Mouse (Mus musculus): ENCODE results near the gene Bicd2. TPM values are rescaled to one million over a fixed set of nuclear protein-coding genes. Genes with fewer than 3 reads are reported as not detected.

The Bicd2 gene
- polyA plus RNA-seq, 1 experiment from 2014 or later: 59.8 TPM

DNA sequence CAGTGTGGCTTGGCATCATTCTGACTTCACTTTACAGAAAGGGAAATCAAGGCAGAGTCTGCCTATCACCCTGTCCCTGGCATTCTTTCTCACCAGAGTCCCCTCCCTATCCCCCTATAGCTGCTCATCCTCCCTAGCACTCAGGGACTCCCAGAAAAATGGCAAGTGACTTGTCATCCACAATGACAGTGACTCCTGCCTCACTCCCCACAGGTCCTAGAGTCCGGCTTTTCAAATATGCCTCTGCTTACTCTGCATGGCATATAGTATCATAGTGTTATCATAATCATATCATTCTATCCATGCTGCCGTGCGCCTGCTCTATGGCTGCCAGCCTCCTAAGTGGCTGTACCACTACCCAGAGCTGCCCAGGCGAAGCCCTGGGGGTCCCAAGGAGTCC lies 33.2 kb upstream of the Bicd2 start:
- no peaks in the 10 kb centered on the region for H3K27me3 ChIP-seq (ENCODE audit: control insufficient read depth, insufficient read depth, low read length)
- WGBS: 85% methylated on average over 4 of the region's 4 CpGs
- H3K36me3 ChIP-seq (ENCODE audit: control insufficient read depth, insufficient read depth): no peaks in the 10 kb centered on the region
- H3K9me3 ChIP-seq (replicated peaks; ENCODE audit: control insufficient read depth, low read length): no peaks in the 10 kb centered on the region
- H3K9ac ChIP-seq (ENCODE audit: low read length): no peak overlapping the region
- peak overlapping the region; percentile 23 for H3K4me3 ChIP-seq (ENCODE audit: low read length)
- peaks cover 17% of the 10 kb centered on the region for H3K4me1 ChIP-seq (ENCODE audit: control insufficient read depth, insufficient read depth, low read length)
- H3K27ac ChIP-seq (ENCODE audit: low read length): peak overlapping the region; percentile 82
- peak overlapping the region; percentile 53 for H3K4me2 ChIP-seq (ENCODE audit: low read depth, low read length)
- ATAC-seq (replicated peaks; ENCODE audit: extremely low read depth, insufficient read depth, low FRiP score): no peak

DNA sequence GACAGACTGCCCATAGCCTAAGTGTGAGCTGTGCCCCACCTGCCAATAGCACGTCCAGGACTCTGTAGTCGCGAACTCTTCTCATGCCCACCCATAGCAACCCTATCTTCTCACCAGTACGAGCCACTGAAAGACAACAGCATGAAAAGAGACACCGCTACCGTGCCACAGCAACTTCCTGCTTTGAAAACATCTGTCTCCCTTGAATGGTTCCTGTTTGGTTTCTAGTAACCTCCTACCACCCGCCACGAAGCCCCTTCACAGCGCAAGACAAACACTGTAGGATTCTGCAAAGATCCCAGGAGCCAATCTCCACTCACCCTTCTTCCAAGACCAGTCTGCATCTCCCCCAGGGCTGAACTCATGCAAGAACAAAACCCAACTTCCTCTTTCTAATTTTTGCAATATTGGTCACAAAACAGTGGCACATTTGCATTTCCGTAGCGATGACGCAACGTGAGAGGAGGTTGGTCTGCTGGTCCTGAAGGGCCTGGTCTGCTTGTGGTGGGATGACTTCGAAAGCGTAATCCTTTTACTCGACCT lies 32.5 kb upstream of the Bicd2 start:
- no peak for ATAC-seq (replicated peaks; ENCODE audit: extremely low read depth, insufficient read depth, low FRiP score)
- Histone ChIP-seq H3K27me3 (ENCODE audit: control insufficient read depth, insufficient read depth, low read length) (no peaks in the 10 kb centered on the region), H3K9ac (ENCODE audit: low read length) (no peak overlapping the region; the same call in 1 of the 2 replicates), H3K4me2 (ENCODE audit: low read depth, low read length) (peak overlapping the region; percentile 53), H3K4me1 (ENCODE audit: control insufficient read depth, insufficient read depth, low read length) (peaks cover 17% of the 10 kb centered on the region), H3K4me3 (ENCODE audit: low read length) (peak overlapping the region; percentile 23), H3K36me3 (ENCODE audit: control insufficient read depth, insufficient read depth) (no peaks in the 10 kb centered on the region), H3K9me3 (replicated peaks; ENCODE audit: control insufficient read depth, low read length) (no peaks in the 10 kb centered on the region), H3K27ac (ENCODE audit: low read length) (peak overlapping the region; percentile 14; the same call in 1 of the 2 replicates)
- 78% methylated on average over 16 of the region's 16 CpGs for WGBS

DNA sequence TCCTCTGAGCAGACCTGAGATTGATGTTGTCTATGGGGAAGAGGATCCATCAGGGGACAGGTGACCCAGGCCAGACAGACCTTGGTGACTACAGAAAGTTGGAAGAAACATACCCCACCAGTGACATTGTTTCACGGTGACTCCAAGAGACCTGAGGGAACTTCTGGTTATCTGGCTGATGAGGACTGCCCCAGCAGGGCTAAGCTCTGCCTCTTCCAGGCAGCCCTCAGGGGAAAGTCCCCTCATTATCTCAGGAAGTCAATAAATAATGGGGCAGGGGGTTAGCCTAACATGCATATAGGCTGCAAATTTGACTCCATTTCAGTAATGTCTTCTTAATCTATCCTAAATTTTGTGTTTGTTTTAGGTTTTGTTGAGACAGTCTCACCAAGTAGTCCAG lies 31.9 kb upstream of the Bicd2 start:
- Histone ChIP-seq H3K9ac (ENCODE audit: low read length) (no peak overlapping the region), H3K4me3 (ENCODE audit: low read length) (no peak overlapping the region), H3K36me3 (ENCODE audit: control insufficient read depth, insufficient read depth) (no peaks in the 10 kb centered on the region), H3K27ac (ENCODE audit: low read length) (no peak overlapping the region), H3K27me3 (ENCODE audit: control insufficient read depth, insufficient read depth, low read length) (no peaks in the 10 kb centered on the region), H3K4me1 (ENCODE audit: control insufficient read depth, insufficient read depth, low read length) (peaks cover 17% of the 10 kb centered on the region), H3K4me2 (ENCODE audit: low read depth, low read length) (no peak overlapping the region), H3K9me3 (replicated peaks; ENCODE audit: control insufficient read depth, low read length) (no peaks in the 10 kb centered on the region)
- ATAC-seq (replicated peaks; ENCODE audit: extremely low read depth, insufficient read depth, low FRiP score): no peak
- 63% methylated on average over 1 of the region's 1 CpGs for WGBS

DNA sequence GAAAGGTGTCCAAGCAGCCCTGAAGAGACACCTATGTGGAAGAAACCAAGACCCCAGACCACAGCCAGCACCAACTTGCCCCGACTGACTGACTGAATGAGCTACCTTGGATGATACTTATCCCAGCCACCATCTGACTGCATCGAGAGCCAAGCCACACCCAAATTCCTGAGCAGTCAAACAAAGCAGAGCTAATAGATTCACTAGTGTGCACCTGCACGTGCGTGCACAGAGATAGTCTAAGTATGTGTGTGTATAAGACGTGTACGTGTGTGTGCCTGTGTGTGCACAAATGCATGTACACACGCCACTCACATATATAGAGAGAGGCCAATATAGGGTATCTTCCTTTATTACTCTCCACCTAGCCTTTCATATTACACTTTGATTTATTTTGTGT lies 29.7 kb upstream of the Bicd2 start:
- no peak overlapping the region for H3K4me3 ChIP-seq (ENCODE audit: low read length)
- no peak overlapping the region for H3K4me2 ChIP-seq (ENCODE audit: low read depth, low read length)
- H3K36me3 ChIP-seq (ENCODE audit: control insufficient read depth, insufficient read depth): no peaks in the 10 kb centered on the region
- H3K9me3 ChIP-seq (replicated peaks; ENCODE audit: control insufficient read depth, low read length): no peaks in the 10 kb centered on the region
- ATAC-seq (replicated peaks; ENCODE audit: extremely low read depth, insufficient read depth, low FRiP score): no peak
- no peaks in the 10 kb centered on the region for H3K27me3 ChIP-seq (ENCODE audit: control insufficient read depth, insufficient read depth, low read length)
- H3K9ac ChIP-seq (ENCODE audit: low read length): no peak overlapping the region
- H3K4me1 ChIP-seq (ENCODE audit: control insufficient read depth, insufficient read depth, low read length): peaks cover 15% of the 10 kb centered on the region
- WGBS: 74% methylated on average over 7 of the region's 7 CpGs
- no peak overlapping the region for H3K27ac ChIP-seq (ENCODE audit: low read length)

DNA sequence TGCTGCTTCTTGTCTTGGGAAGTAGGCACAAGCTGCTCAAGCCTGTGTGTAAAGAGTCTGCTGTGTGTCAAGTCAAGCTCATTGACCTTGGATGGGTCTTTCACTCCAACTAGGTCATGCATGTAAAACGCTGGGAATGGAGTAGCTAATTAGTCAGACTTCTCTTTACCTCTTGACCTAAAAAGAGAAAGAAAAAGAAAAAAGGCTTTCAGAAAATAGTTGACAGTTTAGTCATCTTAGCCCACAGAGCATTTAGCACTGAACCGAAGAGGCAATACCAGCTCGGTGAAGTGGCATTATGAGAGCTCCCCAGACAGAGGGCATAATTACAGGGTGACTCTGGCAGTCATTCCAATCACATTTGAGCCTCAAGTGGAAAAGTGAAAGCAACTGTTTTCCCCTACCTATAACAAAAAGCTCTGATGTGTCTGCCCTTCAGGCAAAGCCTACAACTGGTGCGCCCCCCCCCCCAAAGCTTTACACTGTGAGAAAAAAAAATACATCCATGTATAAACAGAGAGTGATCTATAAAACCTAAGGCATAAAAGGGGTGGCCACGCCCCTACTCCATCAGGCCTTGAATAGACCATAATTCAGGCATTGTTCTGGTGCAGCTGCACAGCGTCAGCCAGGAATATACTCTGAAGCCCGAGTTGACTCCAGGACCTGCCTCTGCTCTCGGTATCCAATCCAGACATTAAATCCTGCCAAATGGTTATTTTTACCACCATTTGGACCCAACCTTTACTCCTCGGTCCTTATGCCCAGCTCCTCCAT lies 24.8 kb upstream of the Bicd2 start:
- H3K4me3 ChIP-seq (ENCODE audit: low read length): no peak overlapping the region
- WGBS: 63% methylated on average over 9 of the region's 9 CpGs
- no peak overlapping the region for H3K4me2 ChIP-seq (ENCODE audit: low read depth, low read length)
- ATAC-seq (replicated peaks; ENCODE audit: extremely low read depth, insufficient read depth, low FRiP score): no peak
- H3K27ac ChIP-seq (ENCODE audit: low read length): no peak overlapping the region
- H3K36me3 ChIP-seq (ENCODE audit: control insufficient read depth, insufficient read depth): no peaks in the 10 kb centered on the region
- H3K27me3 ChIP-seq (ENCODE audit: control insufficient read depth, insufficient read depth, low read length): no peaks in the 10 kb centered on the region
- no peaks in the 10 kb centered on the region for H3K9me3 ChIP-seq (replicated peaks; ENCODE audit: control insufficient read depth, low read length)
- H3K9ac ChIP-seq (ENCODE audit: low read length): no peak overlapping the region
- peaks cover 6% of the 10 kb centered on the region for H3K4me1 ChIP-seq (ENCODE audit: control insufficient read depth, insufficient read depth, low read length)

DNA sequence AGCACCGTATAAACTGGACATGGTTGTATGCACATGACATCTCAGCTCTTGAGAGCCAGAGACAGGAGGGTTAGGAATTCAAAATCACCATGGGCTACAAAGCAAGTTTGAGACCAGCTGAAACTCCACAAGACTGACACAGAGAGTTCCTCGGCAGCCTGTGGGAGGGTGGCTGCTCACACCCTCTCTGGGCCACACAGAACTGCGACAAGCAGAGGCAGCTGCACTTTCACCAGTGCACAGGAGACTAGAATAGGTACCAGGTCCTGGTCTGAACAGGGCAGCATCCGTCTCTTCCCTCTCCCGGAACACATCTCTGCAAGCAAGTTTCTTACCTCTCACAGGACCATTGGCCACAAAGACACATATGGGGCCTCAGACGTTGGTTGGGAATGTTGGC lies 23.9 kb upstream of the Bicd2 start:
- Histone ChIP-seq H3K36me3 (ENCODE audit: control insufficient read depth, insufficient read depth) (no peaks in the 10 kb centered on the region), H3K4me3 (ENCODE audit: low read length) (no peak overlapping the region), H3K27me3 (ENCODE audit: control insufficient read depth, insufficient read depth, low read length) (no peaks in the 10 kb centered on the region), H3K4me2 (ENCODE audit: low read depth, low read length) (no peak overlapping the region), H3K9me3 (replicated peaks; ENCODE audit: control insufficient read depth, low read length) (no peaks in the 10 kb centered on the region), H3K4me1 (ENCODE audit: control insufficient read depth, insufficient read depth, low read length) (peaks cover 6% of the 10 kb centered on the region), H3K27ac (ENCODE audit: low read length) (no peak overlapping the region), H3K9ac (ENCODE audit: low read length) (no peak overlapping the region)
- 82% methylated on average over 6 of the region's 6 CpGs for WGBS
- no peak for ATAC-seq (replicated peaks; ENCODE audit: extremely low read depth, insufficient read depth, low FRiP score)

DNA sequence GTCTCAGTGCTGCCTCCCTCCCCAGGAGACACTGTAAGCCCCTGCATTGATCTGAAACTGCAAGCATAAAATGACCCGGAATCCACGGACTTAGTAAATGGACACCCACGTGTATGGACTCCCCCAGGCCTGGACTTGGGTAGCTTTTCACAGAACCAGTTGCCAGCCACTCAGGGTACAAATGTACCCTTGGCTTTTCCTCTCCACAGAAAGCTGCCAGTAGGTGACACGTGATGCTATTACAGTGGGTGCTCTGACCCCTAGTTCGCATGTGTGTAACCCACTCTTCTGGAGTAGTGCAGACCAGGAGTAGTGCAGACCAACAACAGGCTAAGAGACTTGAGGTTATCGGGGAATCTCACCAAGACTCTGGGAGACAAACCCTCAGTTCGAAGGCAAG lies 23.5 kb upstream of the Bicd2 start:
- H3K9me3 ChIP-seq (replicated peaks; ENCODE audit: control insufficient read depth, low read length): no peaks in the 10 kb centered on the region
- no peak overlapping the region for H3K27ac ChIP-seq (ENCODE audit: low read length)
- peaks cover 6% of the 10 kb centered on the region for H3K4me1 ChIP-seq (ENCODE audit: control insufficient read depth, insufficient read depth, low read length)
- no peak overlapping the region for H3K9ac ChIP-seq (ENCODE audit: low read length)
- H3K4me3 ChIP-seq (ENCODE audit: low read length): no peak overlapping the region
- no peaks in the 10 kb centered on the region for H3K36me3 ChIP-seq (ENCODE audit: control insufficient read depth, insufficient read depth)
- no peaks in the 10 kb centered on the region for H3K27me3 ChIP-seq (ENCODE audit: control insufficient read depth, insufficient read depth, low read length)
- no peak for ATAC-seq (replicated peaks; ENCODE audit: extremely low read depth, insufficient read depth, low FRiP score)
- WGBS: 85% methylated on average over 7 of the region's 7 CpGs
- H3K4me2 ChIP-seq (ENCODE audit: low read depth, low read length): no peak overlapping the region

DNA sequence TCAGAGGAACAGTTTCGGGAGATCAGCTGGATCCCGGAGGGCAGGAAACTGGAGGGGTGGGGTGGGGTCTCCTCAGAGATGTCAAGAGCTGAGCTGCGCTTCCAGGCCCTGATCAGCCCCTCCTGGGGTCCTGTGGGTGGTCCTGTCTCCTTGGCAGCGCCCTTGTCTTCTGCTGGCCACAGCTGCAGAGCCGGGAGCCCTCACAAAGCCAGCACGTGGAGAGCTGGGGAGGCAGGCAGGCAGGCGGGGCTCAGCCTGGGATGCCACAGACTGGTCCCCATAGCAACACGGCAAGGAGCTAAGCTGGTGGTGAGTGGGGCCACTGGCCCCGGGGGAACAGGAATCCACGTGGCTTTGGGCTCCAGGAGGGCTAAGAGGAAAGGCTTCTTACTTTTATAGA lies 21.3 kb upstream of the Bicd2 start, which contains the start of gene Fgd3:
Gene Fgd3, minus strand, starts transcription at position 272 of the 400 bp plus-strand sequence.
- H3K27ac ChIP-seq (ENCODE audit: low read length): no peak within 1 kb of the TSS
- H3K4me1 ChIP-seq (ENCODE audit: control insufficient read depth, insufficient read depth, low read length): peaks cover 6% of the 10 kb centered on the region
- H3K9me3 ChIP-seq (replicated peaks; ENCODE audit: control insufficient read depth, low read length): no peaks in the 10 kb centered on the region
- 6% methylated on average over 10 of the region's 10 CpGs for WGBS
- H3K9ac ChIP-seq (ENCODE audit: low read length): peak within 1 kb of the TSS; percentile 38; the same call in 1 of the 2 replicates
- ATAC-seq (replicated peaks; ENCODE audit: extremely low read depth, insufficient read depth, low FRiP score): peak; percentile 60; the same call in 1 of the 2 replicates
- H3K27me3 ChIP-seq (ENCODE audit: control insufficient read depth, insufficient read depth, low read length): no peaks in the 10 kb centered on the region
- H3K36me3 ChIP-seq (ENCODE audit: control insufficient read depth, insufficient read depth): no peaks in the 10 kb centered on the region
- peak within 1 kb of the TSS; percentile 42 for H3K4me2 ChIP-seq (ENCODE audit: low read depth, low read length)
- peak within 1 kb of the TSS; percentile 2; the same call in 1 of the 2 replicates for H3K4me3 ChIP-seq (ENCODE audit: low read length)

DNA sequence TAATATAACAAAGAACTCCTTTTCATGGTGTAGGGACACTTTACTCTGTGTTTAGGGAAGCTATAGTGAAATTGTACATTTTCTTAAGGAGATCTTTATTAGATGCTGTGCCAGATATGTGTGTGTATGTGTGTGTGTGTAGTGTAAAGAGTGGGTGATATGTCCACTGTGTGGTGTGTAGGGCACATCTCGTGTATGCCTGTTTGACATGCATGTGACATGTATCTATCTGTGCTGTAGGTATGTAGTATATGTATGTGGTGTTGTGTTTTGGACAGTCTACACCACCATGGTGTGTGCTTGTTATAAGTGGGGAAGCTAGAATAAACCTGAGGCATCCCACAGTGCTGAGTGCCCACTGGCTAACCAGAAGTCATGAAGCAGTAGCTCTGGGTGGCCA lies 20.9 kb upstream of the Bicd2 start:
- Histone ChIP-seq H3K36me3 (ENCODE audit: control insufficient read depth, insufficient read depth) (no peaks in the 10 kb centered on the region), H3K4me1 (ENCODE audit: control insufficient read depth, insufficient read depth, low read length) (peaks cover 6% of the 10 kb centered on the region), H3K9ac (ENCODE audit: low read length) (no peak overlapping the region; the same call in 1 of the 2 replicates), H3K27me3 (ENCODE audit: control insufficient read depth, insufficient read depth, low read length) (no peaks in the 10 kb centered on the region), H3K9me3 (replicated peaks; ENCODE audit: control insufficient read depth, low read length) (no peaks in the 10 kb centered on the region), H3K27ac (ENCODE audit: low read length) (no peak overlapping the region), H3K4me2 (ENCODE audit: low read depth, low read length) (peak overlapping the region; percentile 42; the same call in 1 of the 2 replicates), H3K4me3 (ENCODE audit: low read length) (no peak overlapping the region)
- no peak for ATAC-seq (replicated peaks; ENCODE audit: extremely low read depth, insufficient read depth, low FRiP score)
- 71% methylated on average over 1 of the region's 1 CpGs for WGBS

Measured in heart, embryonic 16.5 days (tissue).